In genomic region chr13:89551502-89551901, GRCm38 (mm10) we compare ENCODE assay signal across 13 mouse cellular contexts. TPM values are rescaled to one million over a fixed set of nuclear protein-coding genes. Genes with fewer than 3 reads are reported as not detected.
DNase-seq lines count a peak whose midpoint lies in the region; ATAC-seq and TF ChIP-seq lines count a peak whose summit lies in the region.
"Had no signal": no experiment of that assay in that cellular context is flagged by ENCODE, and none has a peak within 500 bp of the region (broad histone marks: within the 10 kb centered on the region; RNA-seq: fewer than 3 reads in every experiment).

No protein-coding gene starts in this region.

- intact Hi-C loops in heart, adult 2 months (cut with DNase I) = no loop called here

- H3K4me1 ChIP-seq in heart, adult 2 months (ENCODE audit: control insufficient read depth, insufficient read depth, low read length) = no peaks in the 10 kb centered on the region
- no peaks in the 10 kb centered on the region for H3K4me1 ChIP-seq in limb, embryonic 11.5 days (ENCODE audit: control insufficient read depth, insufficient read depth, low read length)
- peaks cover 4% of the 10 kb centered on the region; the same call in 1 of the 2 replicates for H3K4me1 ChIP-seq in limb, embryonic 10.5 days
- H3K4me1 ChIP-seq: forebrain, embryonic 13.5 days had no signal

- H3K4me3 ChIP-seq in heart, adult 2 months = no peak overlapping the region
- no peak overlapping the region for H3K4me3 ChIP-seq in limb, embryonic 11.5 days (ENCODE audit: low read depth, low read length)
- H3K4me3 ChIP-seq in limb, embryonic 10.5 days = no peak overlapping the region
- H3K4me3 ChIP-seq: forebrain, embryonic 13.5 days had no signal

- no peak for TF ChIP-seq POLR2A in heart, adult 2 months (IDR thresholded peaks at IDR 0.05; ENCODE audit: insufficient read depth, low read depth, low read length)

- no peak overlapping the region for H3K9ac ChIP-seq in heart, adult 2 months (ENCODE audit: low read depth, low read length)
- no peak overlapping the region for H3K9ac ChIP-seq in limb, embryonic 11.5 days (ENCODE audit: low read length)
- H3K9ac ChIP-seq: forebrain, embryonic 13.5 days had no signal

- no peak for DNase-seq in heart, adult 2 months
- DNase-seq in heart, adult 11 months = no peak
- DNase-seq in limb, embryonic 11.5 days (ENCODE audit: low spot score) = peak; percentile 56
- DNase-seq in limb, embryonic 10.5 days (ENCODE audit: low spot score) = no peak
- DNase-seq in CD4-positive, CD25-positive, alpha-beta regulatory T cell, adult 2 months (ENCODE audit: low read depth, low spot score) = peak; percentile 52
- DNase-seq in adipocyte (ENCODE audit: low spot score) = peak; percentile 41
- DNase-seq in spleen, adult 12 weeks (ENCODE audit: low spot score) = no peak
- DNase-seq in adrenal gland, adult 8-10 months = no peak
- DNase-seq: cerebellum, adult 9-11 months; lung, postnatal 4 days; thymus, adult 18-20 months had no signal

- peak; percentile 71 for TF ChIP-seq CTCF in heart, adult 2 months (IDR thresholded peaks at IDR 0.05)

- H3K79me2 ChIP-seq in heart, adult 2 months (replicated peaks; ENCODE audit: control insufficient read depth, insufficient read depth, low read length) = no peaks in the 10 kb centered on the region

- H3K27ac ChIP-seq in heart, adult 2 months = no peak overlapping the region
- H3K27ac ChIP-seq in limb, embryonic 11.5 days (replicated peaks; ENCODE audit: low read depth, low read length) = no peak overlapping the region
- no peak overlapping the region for H3K27ac ChIP-seq in limb, embryonic 10.5 days
- H3K27ac ChIP-seq: forebrain, embryonic 13.5 days had no signal

- no peak overlapping the region for H3K4me2 ChIP-seq in limb, embryonic 11.5 days (ENCODE audit: low read depth, severe bottlenecking)
- H3K4me2 ChIP-seq: forebrain, embryonic 13.5 days had no signal

- no peaks in the 10 kb centered on the region for H3K27me3 ChIP-seq in heart, adult 2 months (ENCODE audit: control insufficient read depth, insufficient read depth, low read length)
- H3K27me3 ChIP-seq in limb, embryonic 11.5 days (ENCODE audit: control insufficient read depth, insufficient read depth, low read length) = no peaks in the 10 kb centered on the region
- no peaks in the 10 kb centered on the region for H3K27me3 ChIP-seq in limb, embryonic 10.5 days (ENCODE audit: low read depth, poor library complexity, severe bottlenecking)
- H3K27me3 ChIP-seq: forebrain, embryonic 13.5 days had no signal

- ATAC-seq in limb, embryonic 11.5 days (ENCODE audit: insufficient number of reproducible peaks, low FRiP score, low TSS enrichment, low read depth) = no peak
- ATAC-seq: forebrain, embryonic 13.5 days had no signal

- no peaks in the 10 kb centered on the region for H3K9me3 ChIP-seq in limb, embryonic 11.5 days (ENCODE audit: control insufficient read depth, low read length)
- no peaks in the 10 kb centered on the region for H3K9me3 ChIP-seq in limb, embryonic 10.5 days (replicated peaks)
- H3K9me3 ChIP-seq: forebrain, embryonic 13.5 days had no signal

- WGBS in heart, adult 2 months = 5% methylated on average over 1 of the region's 1 CpGs
- 26% methylated on average over 1 of the region's 1 CpGs for WGBS in limb, embryonic 11.5 days
- 8% methylated on average over 1 of the region's 1 CpGs for WGBS in limb, embryonic 10.5 days

- no peak for TF ChIP-seq EP300 in heart, adult 2 months (IDR thresholded peaks at IDR 0.05; ENCODE audit: insufficient read depth, low read depth, low read length)

- H3K36me3 ChIP-seq in heart, adult 2 months (ENCODE audit: control insufficient read depth, insufficient read depth, low read length) = no peaks in the 10 kb centered on the region
- H3K36me3 ChIP-seq in limb, embryonic 11.5 days (ENCODE audit: control insufficient read depth, insufficient read depth, low read length) = no peaks in the 10 kb centered on the region
- no peaks in the 10 kb centered on the region for H3K36me3 ChIP-seq in limb, embryonic 10.5 days

RNA-seq across cellular contexts. Expression of gene Hapln1, which starts 11.9 kb away (rescaled TPM):
- under 1 TPM; 0.26 to 0.30 TPM for total RNA-seq in heart, adult 2 months (2021)
- 0.18 and 0.27 TPM in 2 replicates for polyA plus RNA-seq in heart, adult 2 months (2012; rRNA removed)
- 12.3 and 14.9 TPM in 2 replicates for polyA plus RNA-seq in limb, embryonic 11.5 days (2014; fragmentation: Nextera tagmentation; extraction: Ambion mirVana)
- 17.1 and 19.9 TPM in 2 replicates for polyA plus RNA-seq in limb, embryonic 10.5 days (2016; fragmentation: Nextera tagmentation; extraction: Ambion mirVana)
- 1 to 10 TPM; 1.8 to 4.3 (median 2.7) TPM for total RNA-seq in adrenal gland, adult 8-10 months (2022)
- total RNA-seq: neutrophil, adult 5-6 weeks had no signal

Comparison
In these comparisons a context has a peak if more than half of its experiments do, and no peak if none do; other contexts are left out.
1. DNase-seq: peak in limb, embryonic 11.5 days (single experiment), CD4-positive, CD25-positive, alpha-beta regulatory T cell, adult 2 months (single experiment) and adipocyte (single experiment); none in heart, adult 2 months (0 of 2), heart, adult 11 months (single experiment), limb, embryonic 10.5 days (single experiment), spleen, adult 12 weeks (single experiment) and adrenal gland, adult 8-10 months (single experiment).
2. RNA of gene Hapln1, which starts 11.9 kb away (polyA plus RNA-seq): 17.1 to 19.9 TPM in limb, embryonic 10.5 days and 12.3 to 14.9 TPM in limb, embryonic 11.5 days; 0.18 to 0.27 TPM in heart, adult 2 months; every median in the first group is over 10 times any median in the second.